Mouse (Mus musculus) CH12.LX (cell line): Measurements from ENCODE around the gene B4galt3. TPM values are rescaled to one million over a fixed set of nuclear protein-coding genes. Genes with fewer than 3 reads are reported as not detected.

Experiments used
- DNase-seq: peaks from one replicate; pipeline ENCODE4 v3.0.0-alpha.2; 2013; ENCODE audit errors: extremely low read depth
- H3K27ac ChIP-seq: 2 replicates; pipeline ENCODE4 v1.5.1; 2012; ENCODE audit warnings: low read depth, mild to moderate bottlenecking, control low read depth, moderate library complexity; ENCODE audit not compliant: insufficient read depth
- H3K27me3 ChIP-seq: replicated peaks from 2 replicates; pipeline ENCODE3; 2012; ENCODE audit warnings: inconsistent platforms
- H3K36me3 ChIP-seq, 2 experiments: replicated peaks in 1 of 2; 2 replicates each; pipeline versions ENCODE3 to v1.6.1; 2012; ENCODE audit warnings: inconsistent platforms in 1 of 2, low read length in 1 of 2, mild to moderate bottlenecking in 1 of 2, mixed read lengths in 1 of 2, moderate library complexity in 1 of 2; ENCODE audit not compliant: control insufficient read depth in 1 of 2, insufficient read depth in 1 of 2
- H3K4me1 ChIP-seq, 2 experiments: 2 replicates each; pipeline ENCODE4 v1.6.1; 2012; ENCODE audit warnings: inconsistent platforms in 1 of 2, moderate library complexity in 1 of 2; ENCODE audit not compliant: insufficient read depth in 2 of 2, control insufficient read depth in 1 of 2
- H3K4me2 ChIP-seq: 2 replicates; pipeline ENCODE4 v1.6.1; 2012; ENCODE audit warnings: low read depth, mild to moderate bottlenecking, control low read depth; ENCODE audit not compliant: poor library complexity, insufficient read depth, severe bottlenecking
- H3K4me3 ChIP-seq, 3 experiments: fragments of 150-350 bp in 1 of 3; sonication (generic) in 1 of 3; replicated peaks in 1 of 3; 2 replicates each; pipeline versions ENCODE3 to v1.5.1; 2011 to 2012; ENCODE audit warnings: low read depth in 2 of 3, low read length in 2 of 3, mild to moderate bottlenecking in 2 of 3, moderate library complexity in 2 of 3, control low read depth in 1 of 3, improper control_type of control experiment in 1 of 3, inconsistent platforms in 1 of 3, mixed read lengths in 1 of 3; ENCODE audit not compliant: poor library complexity in 1 of 3
- H3K79me2 ChIP-seq: replicated peaks from 2 replicates; pipeline ENCODE4 v1.6.1; 2012; ENCODE audit warnings: mild to moderate bottlenecking, moderate library complexity; ENCODE audit not compliant: control insufficient read depth, poor library complexity, insufficient read depth, severe bottlenecking; ENCODE audit errors: extremely low read depth
- H3K9ac ChIP-seq: 2 replicates; pipeline ENCODE4 v1.6.1; 2012; ENCODE audit warnings: low read depth, mild to moderate bottlenecking, control low read depth, moderate library complexity; ENCODE audit not compliant: insufficient read depth
- H3K9me3 ChIP-seq: replicated peaks from 2 replicates; pipeline ENCODE3; 2012; ENCODE audit warnings: low read length, inconsistent platforms, mixed read lengths
- BHLHE40 ChIP-seq: IDR thresholded peaks from 2 replicates; pipeline ENCODE4 v1.6.1; 2011; ENCODE audit warnings: mild to moderate bottlenecking, low read depth, low read length, improper control_type of control experiment
- CHD1 ChIP-seq: IDR thresholded peaks from 2 replicates; pipeline ENCODE4 v1.6.1; 2012; ENCODE audit warnings: low read depth, low read length, improper control_type of control experiment, inconsistent platforms
- CHD2 ChIP-seq: IDR thresholded peaks from 2 replicates; pipeline ENCODE4 v1.6.1; 2011; ENCODE audit warnings: low read length, improper control_type of control experiment
- CTCF ChIP-seq, 2 experiments: IDR thresholded peaks in 1 of 2; conservative IDR thresholded peaks in 1 of 2; 2 replicates each; pipeline ENCODE4 v1.5.1; 2011 to 2012; ENCODE audit warnings: low read depth in 2 of 2, low read length in 2 of 2, improper control_type of control experiment in 1 of 2, inconsistent platforms in 1 of 2, mild to moderate bottlenecking in 1 of 2, moderate library complexity in 1 of 2
- E2F4 ChIP-seq: IDR thresholded peaks from 2 replicates; pipeline ENCODE4 v1.6.1; 2011; ENCODE audit warnings: low read depth, low read length, improper control_type of control experiment; ENCODE audit not compliant: insufficient replicate concordance
- ETS1 ChIP-seq: conservative IDR thresholded peaks from 2 replicates; pipeline ENCODE4 v1.6.1; 2012; ENCODE audit warnings: low read depth, mild to moderate bottlenecking, inconsistent platforms, low read length, improper control_type of control experiment, moderate library complexity
- GABPA ChIP-seq: IDR thresholded peaks from 2 replicates; pipeline ENCODE4 v1.6.1; 2012; ENCODE audit warnings: low read depth, low read length, improper control_type of control experiment, inconsistent platforms; ENCODE audit not compliant: insufficient replicate concordance
- IRF4 ChIP-seq: IDR thresholded peaks from 2 replicates; pipeline ENCODE4 v1.6.1; 2014; ENCODE audit warnings: low read depth, mild to moderate bottlenecking, inconsistent platforms, low read length, improper control_type of control experiment
- JUND ChIP-seq: conservative IDR thresholded peaks from 2 replicates; pipeline ENCODE4 v1.6.1; 2011; ENCODE audit warnings: low read depth, low read length, improper control_type of control experiment
- KAT2A ChIP-seq: IDR thresholded peaks from 2 replicates; pipeline ENCODE4 v1.6.1; 2012; ENCODE audit warnings: low read length, improper control_type of control experiment, inconsistent platforms; ENCODE audit not compliant: insufficient replicate concordance
- MAFK ChIP-seq: IDR thresholded peaks from 2 replicates; pipeline ENCODE4 v1.6.1; 2011; ENCODE audit warnings: low read length, improper control_type of control experiment; ENCODE audit not compliant: insufficient replicate concordance
- MAX ChIP-seq: IDR thresholded peaks from 2 replicates; pipeline ENCODE4 v1.6.1; 2011; ENCODE audit warnings: low read length, improper control_type of control experiment
- NRF1 ChIP-seq: IDR thresholded peaks from 2 replicates; pipeline ENCODE4 v1.6.1; 2014; ENCODE audit warnings: low read depth, mild to moderate bottlenecking, inconsistent platforms, low read length, improper control_type of control experiment, moderate library complexity
- PAX5 ChIP-seq: IDR thresholded peaks from 2 replicates; pipeline ENCODE4 v1.6.1; 2012; ENCODE audit warnings: low read length, inconsistent platforms, mixed read lengths
- POLR2A ChIP-seq: IDR thresholded peaks from 2 replicates; pipeline ENCODE4 v1.6.1; 2011; ENCODE audit warnings: low read depth, mild to moderate bottlenecking, improper control_type of control experiment, low read length
- RAD21 ChIP-seq: IDR thresholded peaks from 2 replicates; pipeline ENCODE4 v1.6.1; 2011; ENCODE audit warnings: low read depth, mild to moderate bottlenecking, low read length, improper control_type of control experiment, moderate library complexity
- RCOR1 ChIP-seq: conservative IDR thresholded peaks from 2 replicates; pipeline ENCODE4 v1.6.1; 2012; ENCODE audit warnings: low read depth, mild to moderate bottlenecking, inconsistent platforms, low read length, improper control_type of control experiment
- SIN3A ChIP-seq: IDR thresholded peaks from 2 replicates; pipeline ENCODE4 v1.6.1; 2012; ENCODE audit warnings: low read length, improper control_type of control experiment, inconsistent platforms
- SMC3 ChIP-seq: IDR thresholded peaks from 2 replicates; pipeline ENCODE4 v1.6.1; 2011; ENCODE audit warnings: low read depth, low read length, improper control_type of control experiment
- TBP ChIP-seq: conservative IDR thresholded peaks from 2 replicates; pipeline ENCODE4 v1.6.1; 2011; ENCODE audit warnings: low read depth, low read length, improper control_type of control experiment
- TCF12 ChIP-seq: IDR thresholded peaks from 2 replicates; pipeline ENCODE4 v1.6.1; 2014; ENCODE audit warnings: low read depth, mild to moderate bottlenecking, inconsistent platforms, low read length, improper control_type of control experiment
- ZC3H11A ChIP-seq: IDR thresholded peaks from 2 replicates; pipeline ENCODE4 v1.6.1; 2012; ENCODE audit warnings: low read depth, mild to moderate bottlenecking, inconsistent platforms, low read length, improper control_type of control experiment
- ZKSCAN1 ChIP-seq: IDR thresholded peaks from 2 replicates; pipeline ENCODE4 v1.6.1; 2012; ENCODE audit warnings: low read depth, inconsistent platforms, low read length, improper control_type of control experiment, borderline replicate concordance
- ZNF384 ChIP-seq: IDR thresholded peaks from 2 replicates; pipeline ENCODE4 v1.6.1; 2012; ENCODE audit warnings: low read depth, low read length, improper control_type of control experiment, inconsistent platforms
- dilution Hi-C: fragments of 300-500 bp; cut with MboI; formaldehyde crosslinking; loops from 2 replicates; pipeline ENCODE4 v1.14.3; 2020; ENCODE audit warnings: low sequenced_read_pairs; ENCODE audit not compliant: extremely low pct_unique_long_range_greater_than_20kb, extremely low pct_ligation_motif_present
- in situ Hi-C: fragments of 300-500 bp; cut with MboI; formaldehyde crosslinking; loops from 3 replicates; pipeline ENCODE4 v1.14.3; 2019; ENCODE audit warnings: low sequenced_read_pairs, low pct_ligation_motif_present, low pct_unique_long_range_greater_than_20kb, mixed read lengths
- polyA plus RNA-seq: library from polyadenylated mRNA; unstranded; fragments of >175 nt; gene quantifications from 2 replicates; pipeline ENCODE4 v1.2.1, GENCODE M21; 2012; ENCODE audit warnings: low read depth; ENCODE audit not compliant: insufficient read length
- total RNA-seq, 2 experiments: library from RNA; depleted of rRNA; stranded (reverse); fragments of 300-350 nt in 1 of 2; fragments of >200 nt in 1 of 2; gene quantifications; 2 replicates each; pipeline ENCODE4 v1.2.3; 2012 to 2014

B4galt3 gene
- total and polyA plus RNA-seq, 3 experiments: 19.3 to 27.8 (median 23.1) TPM

DNA sequence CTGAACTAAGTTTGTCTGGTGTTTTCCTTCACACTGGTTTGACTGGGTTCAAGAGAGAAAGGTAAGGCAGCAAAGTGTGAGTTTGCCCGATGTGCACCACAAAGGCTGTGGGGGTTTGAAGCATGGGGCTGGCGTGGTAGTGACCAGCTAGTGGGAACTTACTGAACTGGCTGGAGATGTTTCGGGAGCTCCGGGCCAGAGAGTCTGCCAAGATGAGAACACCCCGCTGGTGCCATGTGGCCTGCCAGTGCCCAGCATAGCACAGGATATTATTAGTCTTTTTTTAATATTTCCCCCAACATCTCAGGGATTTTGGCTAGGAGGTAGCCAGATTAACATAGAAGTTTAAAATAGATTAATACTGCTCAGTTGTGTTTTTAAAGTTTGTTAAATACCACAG is 50.0 kb downstream of the B4galt3 start:
- no peak for DNase-seq
- Histone ChIP-seq H3K36me3 (peaks cover 0 to 15% of the 10 kb centered on the region in 2 experiments), H3K79me2 (no peaks in the 10 kb centered on the region), H3K9me3 (no peaks in the 10 kb centered on the region), H3K4me2 (no peak overlapping the region), H3K9ac (no peak overlapping the region), H3K4me3 (no peak overlapping the region), H3K27ac (no peak overlapping the region), H3K27me3 (no peaks in the 10 kb centered on the region), H3K4me1 (peaks cover 0 to 12% of the 10 kb centered on the region in 2 experiments; a peak in 2 of 4 replicates)
- in situ Hi-C loops: no loop called here
- dilution Hi-C loops: no loop called here
- TF ChIP-seq MAX: no peak
- TF ChIP-seq NRF1: no peak
- no peak for TF ChIP-seq ETS1
- TF ChIP-seq SMC3: no peak
- no peak for TF ChIP-seq KAT2A
- no peak for TF ChIP-seq CTCF (conservative IDR thresholded peaks at IDR 0.05 in 1 of 2, IDR thresholded peaks at IDR 0.05 in 1 of 2; ENCODE audit: low read depth in 2 of 2, low read length in 2 of 2)
- no peak for TF ChIP-seq IRF4
- no peak for TF ChIP-seq POLR2A
- TF ChIP-seq RAD21: no peak
- TF ChIP-seq, all 38 proteins: peak for 0

DNA sequence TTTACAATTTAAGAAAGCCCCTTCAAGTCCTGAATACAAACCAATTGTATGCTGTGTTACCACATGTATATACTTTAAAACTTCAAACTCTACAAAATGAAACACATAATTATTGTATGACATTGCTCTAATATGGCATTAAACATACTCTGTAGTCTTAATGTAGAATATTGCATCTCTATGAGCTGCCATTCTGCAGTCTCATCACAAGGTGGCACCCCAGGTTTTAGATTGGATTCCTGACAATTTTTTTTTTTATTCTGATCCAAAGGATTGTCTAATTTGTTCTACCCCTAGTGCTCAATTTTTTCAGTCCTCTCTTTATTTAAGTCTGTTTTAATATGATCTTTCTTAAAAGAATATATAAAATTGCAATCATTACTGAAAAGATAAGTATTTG is 51.3 kb downstream of the B4galt3 start:
- Histone ChIP-seq H3K4me1 (peaks cover 3 to 23% of the 10 kb centered on the region in 2 experiments; a peak in 3 of 4 replicates), H3K36me3 (peaks cover 2 to 24% of the 10 kb centered on the region in 2 experiments), H3K9ac (no peak overlapping the region), H3K4me2 (no peak overlapping the region), H3K27me3 (no peaks in the 10 kb centered on the region), H3K79me2 (peaks cover 7% of the 10 kb centered on the region), H3K4me3 (no peak overlapping the region), H3K9me3 (no peaks in the 10 kb centered on the region), H3K27ac (no peak overlapping the region)
- in situ Hi-C loops (no loop called here), dilution Hi-C loops (no loop called here)
- TF ChIP-seq ZKSCAN1 (no peak), E2F4 (no peak), CHD2 (no peak), PAX5 (no peak), SMC3 (peak; percentile 77), RCOR1 (no peak), ZNF384 (peak; percentile 99), KAT2A (no peak), TCF12 (no peak), JUND (no peak), CHD1 (no peak), MAX (no peak), SIN3A (no peak), RAD21 (peak; percentile 92), GABPA (no peak), ZC3H11A (no peak; the same call in 1 of the 2 replicates), BHLHE40 (no peak), MAFK (no peak), TBP (no peak), CTCF (conservative IDR thresholded peaks at IDR 0.05 in 1 of 2, IDR thresholded peaks at IDR 0.05 in 1 of 2; ENCODE audit: low read depth in 2 of 2, low read length in 2 of 2) (peak in 1 of 2 experiments; percentile 93; a peak in 3 of 4 replicates)
- DNase-seq: no peak
